Mouse (Mus musculus): ENCODE data around the gene Churc1. TPM values are rescaled to one million over a fixed set of nuclear protein-coding genes. Genes with fewer than 3 reads are reported as not detected.

The Churc1 gene
- polyA plus RNA-seq, 1 experiment from 2014 or later = 135 TPM

GRCm38 (mm10) chr12:76803028-76803427 lies 37.7 kb downstream of the Churc1 start:
- 89% methylated on average over 10 of the region's 10 CpGs for WGBS
- DNase-seq (ENCODE audit: low spot score) = no peak
- H3K4me3 ChIP-seq = no peak overlapping the region
- no peaks in the 10 kb centered on the region for H3K9me3 ChIP-seq
- H3K4me1 ChIP-seq (replicated peaks) = peaks cover 30% of the 10 kb centered on the region
- H3K27me3 ChIP-seq (ENCODE audit: insufficient read depth, poor library complexity, severe bottlenecking) = 0 out of 2 replicates have a peak, but pooled peaks cover 10% of the 10 kb centered on the region
- H3K36me3 ChIP-seq = 0 out of 2 replicates have a peak, but pooled peaks cover 5% of the 10 kb centered on the region
- H3K27ac ChIP-seq = no peak overlapping the region

GRCm38 (mm10) chr12:76803700-76804252 lies 38.4 kb downstream of the Churc1 start:
- Histone ChIP-seq H3K9me3 (no peaks in the 10 kb centered on the region), H3K27ac (no peak overlapping the region), H3K27me3 (ENCODE audit: insufficient read depth, poor library complexity, severe bottlenecking) (0 out of 2 replicates have a peak, but pooled peaks cover 10% of the 10 kb centered on the region), H3K4me3 (no peak overlapping the region), H3K4me1 (replicated peaks) (peaks cover 22% of the 10 kb centered on the region), H3K36me3 (0 out of 2 replicates have a peak, but pooled peaks cover 5% of the 10 kb centered on the region)
- peak; percentile 53 for DNase-seq (ENCODE audit: low spot score)
- WGBS = 63% methylated on average over 7 of the region's 7 CpGs

- Histone ChIP-seq H3K4me3 (no peak overlapping the region), H3K36me3 (0 out of 2 replicates have a peak, but pooled peaks cover 5% of the 10 kb centered on the region), H3K27me3 (ENCODE audit: insufficient read depth, poor library complexity, severe bottlenecking) (no peaks in the 10 kb centered on the region), H3K4me1 (replicated peaks) (peaks cover 8% of the 10 kb centered on the region), H3K9me3 (no peaks in the 10 kb centered on the region), H3K27ac (no peak overlapping the region)
- no peak for DNase-seq (ENCODE audit: low spot score)
- WGBS = 92% methylated on average over 10 of the region's 10 CpGs
These were observed 39.9 kb downstream of the Churc1 start for GRCm38 (mm10) chr12:76805056-76805811.

GRCm38 (mm10) chr12:76807796-76808195 lies 42.5 kb downstream of the Churc1 start:
- no peaks in the 10 kb centered on the region for H3K27me3 ChIP-seq (ENCODE audit: insufficient read depth, poor library complexity, severe bottlenecking)
- no peaks in the 10 kb centered on the region; the same call in 1 of the 2 replicates for H3K36me3 ChIP-seq
- DNase-seq (ENCODE audit: low spot score) = no peak
- no peaks in the 10 kb centered on the region for H3K9me3 ChIP-seq
- no peaks in the 10 kb centered on the region for H3K4me1 ChIP-seq (replicated peaks)
- WGBS = 82% methylated on average over 10 of the region's 10 CpGs
- no peak overlapping the region for H3K27ac ChIP-seq
- H3K4me3 ChIP-seq = no peak overlapping the region

GRCm38 (mm10) chr12:76810491-76810890 lies 45.2 kb downstream of the Churc1 start:
- Histone ChIP-seq H3K27me3 (ENCODE audit: insufficient read depth, poor library complexity, severe bottlenecking) (no peaks in the 10 kb centered on the region), H3K4me3 (no peak overlapping the region), H3K4me1 (replicated peaks) (no peaks in the 10 kb centered on the region; the same call in 1 of the 2 replicates), H3K36me3 (no peaks in the 10 kb centered on the region; the same call in 1 of the 2 replicates), H3K9me3 (no peaks in the 10 kb centered on the region), H3K27ac (no peak overlapping the region)
- 93% methylated on average over 5 of the region's 5 CpGs for WGBS
- DNase-seq (ENCODE audit: low spot score) = no peak

GRCm38 (mm10) chr12:76811006-76811405 lies 45.7 kb downstream of the Churc1 start:
- 91% methylated on average over 4 of the region's 4 CpGs for WGBS
- Histone ChIP-seq H3K4me1 (replicated peaks) (no peaks in the 10 kb centered on the region; the same call in 1 of the 2 replicates), H3K4me3 (no peak overlapping the region), H3K36me3 (no peaks in the 10 kb centered on the region; the same call in 1 of the 2 replicates), H3K27ac (no peak overlapping the region), H3K9me3 (no peaks in the 10 kb centered on the region), H3K27me3 (ENCODE audit: insufficient read depth, poor library complexity, severe bottlenecking) (no peaks in the 10 kb centered on the region)
- DNase-seq (ENCODE audit: low spot score) = no peak

- H3K27ac ChIP-seq = no peak overlapping the region
- 85% methylated on average over 10 of the region's 10 CpGs for WGBS
- no peak for DNase-seq (ENCODE audit: low spot score)
- no peak overlapping the region for H3K4me3 ChIP-seq
- no peaks in the 10 kb centered on the region for H3K9me3 ChIP-seq
- no peaks in the 10 kb centered on the region for H3K27me3 ChIP-seq (ENCODE audit: insufficient read depth, poor library complexity, severe bottlenecking)
- H3K4me1 ChIP-seq (replicated peaks) = peaks cover 22% of the 10 kb centered on the region
- H3K36me3 ChIP-seq = no peaks in the 10 kb centered on the region; the same call in 1 of the 2 replicates
These were observed 48.2 kb downstream of the Churc1 start for GRCm38 (mm10) chr12:76813543-76813942.

GRCm38 (mm10) chr12:76814120-76814519 lies 48.8 kb downstream of the Churc1 start:
- DNase-seq (ENCODE audit: low spot score) = no peak
- H3K4me3 ChIP-seq = no peak overlapping the region
- H3K27me3 ChIP-seq (ENCODE audit: insufficient read depth, poor library complexity, severe bottlenecking) = peaks cover 4% of the 10 kb centered on the region
- H3K36me3 ChIP-seq = no peaks in the 10 kb centered on the region; the same call in 1 of the 2 replicates
- no peaks in the 10 kb centered on the region for H3K9me3 ChIP-seq
- no peak overlapping the region for H3K27ac ChIP-seq
- peaks cover 28% of the 10 kb centered on the region for H3K4me1 ChIP-seq (replicated peaks)
- 87% methylated on average over 2 of the region's 2 CpGs for WGBS

GRCm38 (mm10) chr12:76816720-76817119 lies 51.4 kb downstream of the Churc1 start:
- no peaks in the 10 kb centered on the region for H3K36me3 ChIP-seq
- peaks cover 51% of the 10 kb centered on the region for H3K4me1 ChIP-seq (replicated peaks)
- no peak overlapping the region for H3K27ac ChIP-seq
- DNase-seq (ENCODE audit: low spot score) = no peak
- H3K9me3 ChIP-seq = no peaks in the 10 kb centered on the region
- no peak overlapping the region for H3K4me3 ChIP-seq
- 57% methylated on average over 4 of the region's 4 CpGs for WGBS
- peaks cover 30% of the 10 kb centered on the region for H3K27me3 ChIP-seq (ENCODE audit: insufficient read depth, poor library complexity, severe bottlenecking)

GRCm38 (mm10) chr12:76817176-76817575 lies 51.8 kb downstream of the Churc1 start:
- no peaks in the 10 kb centered on the region for H3K36me3 ChIP-seq
- 55% methylated on average over 4 of the region's 4 CpGs for WGBS
- H3K4me1 ChIP-seq (replicated peaks) = peaks cover 55% of the 10 kb centered on the region
- H3K27me3 ChIP-seq (ENCODE audit: insufficient read depth, poor library complexity, severe bottlenecking) = peaks cover 34% of the 10 kb centered on the region
- no peaks in the 10 kb centered on the region for H3K9me3 ChIP-seq
- no peak overlapping the region for H3K4me3 ChIP-seq
- H3K27ac ChIP-seq = peak overlapping the region; percentile 62; the same call in 1 of the 2 replicates
- no peak for DNase-seq (ENCODE audit: low spot score)

- Histone ChIP-seq H3K9me3 (no peaks in the 10 kb centered on the region), H3K36me3 (no peaks in the 10 kb centered on the region), H3K27me3 (ENCODE audit: insufficient read depth, poor library complexity, severe bottlenecking) (peaks cover 43% of the 10 kb centered on the region), H3K4me1 (replicated peaks) (peaks cover 61% of the 10 kb centered on the region), H3K4me3 (no peak overlapping the region), H3K27ac (peak overlapping the region; percentile 62)
- no peak for DNase-seq (ENCODE audit: low spot score)
- WGBS = 57% methylated on average over 4 of the region's 4 CpGs
These were observed 52.8 kb downstream of the Churc1 start for GRCm38 (mm10) chr12:76818120-76818519.

GRCm38 (mm10) chr12:76818908-76819307 lies 53.6 kb downstream of the Churc1 start:
- Histone ChIP-seq H3K4me3 (no peak overlapping the region), H3K36me3 (no peaks in the 10 kb centered on the region), H3K27ac (no peak overlapping the region), H3K4me1 (replicated peaks) (peaks cover 61% of the 10 kb centered on the region), H3K9me3 (no peaks in the 10 kb centered on the region), H3K27me3 (ENCODE audit: insufficient read depth, poor library complexity, severe bottlenecking) (peaks cover 51% of the 10 kb centered on the region)
- DNase-seq (ENCODE audit: low spot score) = no peak
- WGBS = 92% methylated on average over 9 of the region's 9 CpGs

- H3K27ac ChIP-seq = no peak overlapping the region
- H3K27me3 ChIP-seq (ENCODE audit: insufficient read depth, poor library complexity, severe bottlenecking) = peaks cover 60% of the 10 kb centered on the region
- H3K36me3 ChIP-seq = no peaks in the 10 kb centered on the region
- no peaks in the 10 kb centered on the region for H3K9me3 ChIP-seq
- DNase-seq (ENCODE audit: low spot score) = no peak
- 81% methylated on average over 6 of the region's 6 CpGs for WGBS
- peaks cover 61% of the 10 kb centered on the region for H3K4me1 ChIP-seq (replicated peaks)
- H3K4me3 ChIP-seq = no peak overlapping the region
These were observed 54.5 kb downstream of the Churc1 start for GRCm38 (mm10) chr12:76819816-76820215.
